Mouse (Mus musculus) liver, adult 2 months (tissue): ENCODE data around the gene Faim.

Experiments used
- CTCF ChIP-seq: fragments of 200-500 bp; IDR thresholded peaks from 2 replicates; pipeline ENCODE4 v1.5.1; 2011; ENCODE audit warnings: low read depth, low read length, control low read depth
- POLR2A ChIP-seq: fragments of 200-500 bp; IDR thresholded peaks from 2 replicates; pipeline ENCODE4 v1.6.1; 2011; ENCODE audit warnings: low read length, control low read depth; ENCODE audit not compliant: insufficient read depth; ENCODE audit errors: extremely low read depth

- TF ChIP-seq CTCF (0 out of 2 replicates have a peak, but pooled peaks have one; percentile 20), POLR2A (peak; percentile 69; the same call in 1 of the 2 replicates)
Measured at GRCm38 (mm10) chr9:98985800-98986475, at the start of gene Faim.
